Mouse (Mus musculus) hindbrain, embryonic 10.5 days (tissue): ENCODE results near the gene Ahnak2. TPM values are rescaled to one million over a fixed set of nuclear protein-coding genes. Genes with fewer than 3 reads are reported as not detected.
"Not testable (repeated sequence)": the region's sequence is repeated elsewhere in the genome, so short reads cannot be mapped to it uniquely, and the experiment has no call there.

Experiments used
- DNase-seq: peaks from one replicate; pipeline ENCODE4 v3.0.0-alpha.2; 2017; ENCODE audit warnings: low spot score
- H3K27ac ChIP-seq: fragments of 300-500 bp; sonication (generic); 2 replicates; pipeline ENCODE4 v1.5.1; 2016; ENCODE audit warnings: mild to moderate bottlenecking, moderate library complexity
- H3K27me3 ChIP-seq: fragments of 300-500 bp; sonication (generic); 2 replicates; pipeline ENCODE4 v1.6.1; 2016; ENCODE audit warnings: mild to moderate bottlenecking; ENCODE audit not compliant: poor library complexity, insufficient read depth, severe bottlenecking
- H3K36me3 ChIP-seq: fragments of 300-500 bp; sonication (generic); 2 replicates; pipeline ENCODE4 v1.6.1; 2016; ENCODE audit warnings: mild to moderate bottlenecking, moderate library complexity
- H3K4me1 ChIP-seq: fragments of 300-500 bp; sonication (generic); replicated peaks from 2 replicates; pipeline ENCODE4 v1.6.1; 2016; ENCODE audit warnings: mild to moderate bottlenecking
- H3K4me3 ChIP-seq: fragments of 300-500 bp; sonication (generic); 2 replicates; pipeline ENCODE4 v1.5.1; 2016; ENCODE audit warnings: mild to moderate bottlenecking, moderate library complexity
- H3K9me3 ChIP-seq: fragments of 300-500 bp; sonication (generic); 2 replicates; pipeline ENCODE4 v1.6.1; 2016; ENCODE audit warnings: mild to moderate bottlenecking, moderate library complexity
- WGBS: fragments of 180-500 bp; shearing (Covaris S2); methylation state at CpG from one replicate; pipeline ENCODE4 v1.1.7; 2016; 5-methylcytosine and 5-hydroxymethylcytosine counted together
- polyA plus RNA-seq: library from polyadenylated mRNA; unstranded; fragments of >200 nt; fragmentation: Nextera tagmentation; extraction: Ambion mirVana; gene quantifications from 2 replicates; pipeline ENCODE4 v1.2.1, GENCODE M21; 2016

The Ahnak2 gene
- polyA plus RNA-seq, 1 experiment from 2014 or later = 0.37 TPM

DNA sequence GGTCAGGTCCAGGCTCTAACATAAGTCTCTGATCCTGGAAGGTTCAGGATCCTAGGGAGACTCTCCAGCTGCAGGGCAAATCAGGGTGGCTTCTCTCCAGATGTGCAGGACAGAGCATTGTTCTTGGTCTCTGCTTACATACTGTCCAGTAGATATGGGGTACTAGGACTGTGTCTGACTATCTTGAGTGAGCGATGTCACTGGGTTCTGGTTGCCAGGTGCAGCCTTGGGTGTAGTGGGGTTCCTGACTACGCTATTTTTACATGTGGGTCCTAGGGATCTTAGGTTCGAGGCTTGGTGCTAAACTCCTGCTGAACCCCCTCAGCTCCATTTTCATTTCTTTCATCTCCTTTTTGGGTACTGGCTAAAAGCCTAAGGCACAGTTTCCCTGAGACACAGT, 28.1 kb upstream of the Ahnak2 start:
- WGBS = 82% methylated on average over 3 of the region's 3 CpGs
- Histone ChIP-seq H3K4me3 (peak overlapping the region; percentile 97), H3K36me3 (peaks cover 45% of the 10 kb centered on the region), H3K9me3 (no peaks in the 10 kb centered on the region), H3K27ac (peak overlapping the region; percentile 98), H3K4me1 (peaks cover 39% of the 10 kb centered on the region), H3K27me3 (no peaks in the 10 kb centered on the region)
- DNase-seq = no peak

- Histone ChIP-seq H3K9me3 (no peaks in the 10 kb centered on the region), H3K4me3 (peak overlapping the region; percentile 97), H3K4me1 (peaks cover 41% of the 10 kb centered on the region), H3K36me3 (peaks cover 49% of the 10 kb centered on the region), H3K27ac (peak overlapping the region; percentile 98), H3K27me3 (no peaks in the 10 kb centered on the region)
- DNase-seq = no peak
- 49% methylated on average over 2 of the region's 2 CpGs for WGBS
These were observed 27.7 kb upstream of the Ahnak2 start for GRCm38 (mm10) chr12:112830141-112830540.

DNA sequence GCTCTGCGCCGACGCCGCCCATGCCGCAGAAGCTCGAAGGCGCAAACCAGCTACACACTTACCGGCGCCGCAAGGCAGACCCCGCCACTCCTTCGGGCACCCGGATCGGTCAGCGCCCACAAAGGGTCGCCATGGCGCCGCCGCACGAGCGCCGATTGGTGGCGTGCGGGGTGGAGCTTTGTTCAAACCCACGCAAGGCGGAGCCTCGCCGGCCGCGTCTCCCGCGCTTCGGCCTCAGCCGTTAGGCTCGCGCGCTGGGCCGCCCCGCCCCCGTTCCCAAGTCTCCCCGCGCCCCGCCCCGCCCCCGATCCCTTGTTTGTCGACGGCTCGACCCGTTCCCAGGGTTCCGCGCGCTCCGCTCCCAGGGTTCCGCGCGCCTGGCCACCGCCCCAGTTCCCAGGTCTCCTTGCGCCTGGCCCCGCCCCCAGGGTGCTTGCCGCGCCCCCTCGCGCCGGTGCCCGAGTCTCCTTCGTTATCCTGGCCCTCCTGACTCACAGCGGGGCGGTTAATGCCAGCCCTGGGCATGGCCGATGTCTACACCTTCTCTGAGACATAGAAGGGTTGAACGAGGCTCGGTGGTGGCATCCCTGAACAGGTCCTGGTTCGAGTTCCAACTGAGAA, 26.9 kb upstream of the Ahnak2 start, which contains the start of gene Cdca4:
Gene Cdca4 (minus strand): TSS at position 180 of the 621 bp plus-strand sequence.
- Histone ChIP-seq H3K27me3 (no peaks in the 10 kb centered on the region), H3K9me3 (no peaks in the 10 kb centered on the region), H3K27ac (peak within 1 kb of the TSS; percentile 98), H3K4me3 (peak within 1 kb of the TSS; percentile 97), H3K4me1 (peaks cover 44% of the 10 kb centered on the region), H3K36me3 (peaks cover 57% of the 10 kb centered on the region)
- WGBS = under 1% methylated on average over 72 of the region's 72 CpGs
- peak; percentile 99 for DNase-seq

- DNase-seq = no peak
- Histone ChIP-seq H3K27me3 (no peaks in the 10 kb centered on the region), H3K27ac (peak overlapping the region; percentile 98), H3K9me3 (no peaks in the 10 kb centered on the region), H3K4me1 (peaks cover 48% of the 10 kb centered on the region), H3K4me3 (peak overlapping the region; percentile 97), H3K36me3 (peaks cover 63% of the 10 kb centered on the region)
- under 1% methylated on average over 51 of the region's 51 CpGs for WGBS
These were observed 26.2 kb upstream of the Ahnak2 start for GRCm38 (mm10) chr12:112828501-112829243.

DNA sequence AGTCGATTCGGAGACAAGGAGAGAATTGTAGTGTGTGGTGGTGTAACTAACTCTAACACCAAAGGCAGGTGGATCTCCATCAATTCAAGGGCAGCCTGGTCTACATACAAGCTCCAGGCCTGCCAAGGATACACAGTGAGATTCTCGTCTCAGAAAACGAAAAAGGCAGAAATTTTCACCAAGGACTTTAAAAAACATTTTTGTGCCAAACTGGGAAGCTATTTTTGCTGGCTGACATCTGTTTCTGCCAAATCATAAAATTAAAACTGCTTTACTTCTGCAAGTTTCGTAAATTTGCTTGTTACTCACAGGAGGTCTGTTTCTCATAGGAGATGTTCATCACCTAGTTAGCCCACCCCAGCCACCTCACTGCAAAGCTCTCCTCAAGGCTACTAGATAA, 23.4 kb upstream of the Ahnak2 start:
- H3K27me3 ChIP-seq = no peaks in the 10 kb centered on the region
- 90% methylated on average over 5 of the region's 5 CpGs for WGBS
- peaks cover 56% of the 10 kb centered on the region for H3K4me1 ChIP-seq
- H3K36me3 ChIP-seq = peaks cover 69% of the 10 kb centered on the region
- H3K27ac ChIP-seq = no peak overlapping the region
- H3K4me3 ChIP-seq = peak overlapping the region; percentile 97; the same call in 1 of the 2 replicates
- no peaks in the 10 kb centered on the region for H3K9me3 ChIP-seq
- DNase-seq = no peak

DNA sequence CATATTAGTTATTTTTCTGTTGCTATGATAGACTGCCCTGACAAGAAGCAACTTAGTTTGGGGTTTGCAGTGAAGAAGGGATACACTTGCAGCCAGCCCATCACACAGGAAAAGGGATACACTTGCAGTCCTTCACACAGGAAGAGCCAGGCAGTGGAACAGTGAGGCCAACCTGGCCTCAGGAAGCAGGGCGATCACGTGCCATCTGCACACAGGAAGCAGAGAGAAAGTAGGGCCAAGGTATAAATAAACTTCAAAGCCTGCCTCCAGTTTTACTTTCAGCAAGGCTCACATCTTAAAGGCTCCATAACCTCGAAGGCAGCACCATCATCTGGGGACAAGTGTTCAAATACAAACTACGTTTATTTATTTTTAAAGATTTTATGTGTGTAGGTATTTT, 20.8 kb upstream of the Ahnak2 start:
- Histone ChIP-seq H3K36me3 (peaks cover 96% of the 10 kb centered on the region), H3K27ac (no peak overlapping the region), H3K27me3 (no peaks in the 10 kb centered on the region), H3K4me1 (peaks cover 47% of the 10 kb centered on the region), H3K4me3 (no peak overlapping the region), H3K9me3 (no peaks in the 10 kb centered on the region)
- 87% methylated on average over 4 of the region's 4 CpGs for WGBS
- DNase-seq = no peak

DNA sequence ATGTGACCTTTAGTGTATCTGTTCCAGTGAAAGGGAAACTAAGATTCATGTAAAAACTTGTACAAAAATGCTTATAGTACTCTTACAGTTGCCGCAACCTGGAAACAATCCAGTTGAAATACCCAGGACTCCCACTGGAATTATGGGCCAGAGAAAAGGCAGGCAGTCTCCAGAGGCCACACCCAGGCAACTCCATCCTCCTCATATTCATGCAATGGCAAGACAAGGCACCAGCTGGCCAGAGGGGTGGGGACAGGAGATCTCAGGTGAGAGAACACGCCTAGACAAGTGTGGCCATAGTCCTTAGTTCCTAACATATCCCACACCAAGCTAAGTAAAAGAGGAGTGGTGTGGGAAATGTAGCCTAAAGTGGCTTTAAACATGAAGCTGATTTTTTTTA, 20.2 kb upstream of the Ahnak2 start:
- no peak overlapping the region for H3K4me3 ChIP-seq
- H3K4me1 ChIP-seq = peaks cover 42% of the 10 kb centered on the region
- 86% methylated on average over 2 of the region's 2 CpGs for WGBS
- no peak for DNase-seq
- peaks cover 99% of the 10 kb centered on the region for H3K36me3 ChIP-seq
- no peak overlapping the region for H3K27ac ChIP-seq
- no peaks in the 10 kb centered on the region for H3K9me3 ChIP-seq
- H3K27me3 ChIP-seq = no peaks in the 10 kb centered on the region

- DNase-seq = no peak
- Histone ChIP-seq H3K4me3 (no peak overlapping the region), H3K27me3 (no peaks in the 10 kb centered on the region), H3K36me3 (peaks cover 99% of the 10 kb centered on the region), H3K4me1 (peaks cover 35% of the 10 kb centered on the region), H3K27ac (no peak overlapping the region), H3K9me3 (no peaks in the 10 kb centered on the region)
- WGBS = 90% methylated on average over 4 of the region's 4 CpGs
These were observed 19.5 kb upstream of the Ahnak2 start for GRCm38 (mm10) chr12:112821974-112822373.

GRCm38 (mm10) chr12:112821216-112821615, 18.8 kb upstream of the Ahnak2 start:
- H3K27me3 ChIP-seq = no peaks in the 10 kb centered on the region
- DNase-seq = no peak
- no peak overlapping the region for H3K4me3 ChIP-seq
- H3K9me3 ChIP-seq = no peaks in the 10 kb centered on the region
- H3K36me3 ChIP-seq = peaks cover 99% of the 10 kb centered on the region
- H3K27ac ChIP-seq = no peak overlapping the region
- H3K4me1 ChIP-seq = peaks cover 27% of the 10 kb centered on the region
- WGBS = 84% methylated on average over 1 of the region's 1 CpGs

DNA sequence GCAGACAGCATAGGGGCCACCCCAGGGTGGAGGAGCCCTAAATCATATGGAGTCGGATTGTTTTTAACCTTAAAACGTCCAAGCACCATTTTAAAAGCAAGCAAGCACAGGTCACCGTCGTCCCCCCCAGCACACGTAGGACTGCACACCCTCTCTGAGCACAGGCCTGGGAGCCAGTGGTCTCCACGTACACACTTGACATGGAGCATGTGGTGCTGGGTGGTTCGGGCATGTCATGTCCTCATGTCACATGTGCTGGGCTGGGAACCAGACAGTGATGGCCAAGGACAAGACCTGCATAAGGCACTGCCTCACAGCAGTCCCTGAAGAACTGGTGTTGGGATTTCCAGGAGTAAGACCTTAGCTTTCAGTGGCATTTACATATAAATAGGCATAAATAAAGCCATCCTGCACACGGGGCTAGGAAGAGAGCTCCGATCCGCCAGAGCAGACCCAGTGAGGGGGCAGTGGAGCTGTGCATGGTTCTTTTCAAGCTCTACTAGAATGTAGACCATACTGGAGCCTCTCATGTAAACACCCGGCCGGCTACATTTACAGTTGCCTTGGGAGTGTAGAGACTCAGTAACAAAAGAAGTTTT, 18.0 kb upstream of the Ahnak2 start:
- Histone ChIP-seq H3K9me3 (no peaks in the 10 kb centered on the region), H3K4me1 (peaks cover 20% of the 10 kb centered on the region), H3K4me3 (no peak overlapping the region), H3K36me3 (peaks cover 99% of the 10 kb centered on the region), H3K27ac (no peak overlapping the region), H3K27me3 (no peaks in the 10 kb centered on the region)
- 85% methylated on average over 12 of the region's 12 CpGs for WGBS
- DNase-seq = no peak

DNA sequence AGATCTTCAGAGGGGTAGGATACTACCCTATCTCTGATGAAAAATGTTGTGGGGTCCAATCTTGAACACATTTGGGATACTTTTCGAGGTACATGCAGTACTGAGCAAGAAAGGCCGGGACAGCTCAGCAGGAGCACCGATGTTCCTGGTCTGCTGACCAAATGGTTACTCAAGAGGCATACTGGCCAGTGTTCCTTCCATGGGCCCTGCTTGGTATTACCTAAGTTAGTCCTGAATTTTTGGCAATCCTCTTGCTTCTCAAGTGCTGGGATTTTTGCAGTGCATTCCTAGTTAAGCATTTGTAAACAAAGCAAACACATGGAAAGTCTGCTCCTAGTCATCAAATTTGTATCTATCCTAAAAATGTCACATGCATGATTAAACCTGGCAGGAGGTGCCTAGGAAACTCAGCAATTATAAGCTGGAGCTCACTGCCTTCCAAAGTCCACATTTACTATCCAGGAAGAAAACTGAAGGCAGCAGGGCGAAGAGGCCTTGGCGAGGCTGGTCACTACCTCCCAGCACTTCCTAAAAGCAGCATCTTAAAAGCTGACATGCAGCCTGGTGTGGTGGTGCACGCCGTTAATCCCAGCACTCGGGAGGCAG, 16.7 kb upstream of the Ahnak2 start:
- DNase-seq = no peak
- H3K36me3 ChIP-seq = peaks cover 99% of the 10 kb centered on the region
- no peak overlapping the region for H3K27ac ChIP-seq
- H3K9me3 ChIP-seq = no peaks in the 10 kb centered on the region
- no peak overlapping the region for H3K4me3 ChIP-seq
- WGBS = 94% methylated on average over 8 of the region's 8 CpGs
- H3K4me1 ChIP-seq = peaks cover 16% of the 10 kb centered on the region
- no peaks in the 10 kb centered on the region for H3K27me3 ChIP-seq

- H3K4me1 ChIP-seq, DNase-seq, H3K4me3 ChIP-seq, H3K9me3 ChIP-seq, H3K27me3 ChIP-seq, H3K27ac ChIP-seq: not testable (repeated sequence)
- 82% methylated on average over 7 of the region's 7 CpGs for WGBS
- H3K36me3 ChIP-seq = peaks cover 99% of the 10 kb centered on the region
These were observed 14.4 kb upstream of the Ahnak2 start for GRCm38 (mm10) chr12:112816866-112817265.

DNA sequence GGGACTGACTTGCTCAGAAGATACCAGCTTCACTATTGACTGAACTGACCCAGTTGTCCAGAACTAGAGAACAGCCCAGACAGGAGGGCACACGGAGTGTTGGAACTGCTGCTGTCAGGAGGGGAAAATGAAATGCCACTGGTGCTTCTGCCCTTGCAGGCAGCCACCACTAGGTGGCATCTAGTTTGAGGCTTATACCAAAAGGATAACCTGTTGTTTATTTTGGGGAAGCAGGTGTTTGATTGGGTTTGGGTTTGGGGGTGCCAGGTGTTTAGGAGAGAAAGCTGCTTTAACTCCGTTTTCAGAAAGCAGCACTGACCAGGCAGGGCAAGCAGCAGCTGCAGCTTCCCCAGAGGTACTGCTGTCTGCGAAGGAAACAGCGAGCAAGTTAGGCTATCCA, 13.8 kb upstream of the Ahnak2 start:
- DNase-seq = peak; percentile 57
- Histone ChIP-seq H3K4me1 (peaks cover 4% of the 10 kb centered on the region; the same call in 1 of the 2 replicates), H3K36me3 (peaks cover 99% of the 10 kb centered on the region), H3K9me3 (no peaks in the 10 kb centered on the region), H3K27me3 (no peaks in the 10 kb centered on the region), H3K27ac (no peak overlapping the region), H3K4me3 (no peak overlapping the region)
- WGBS = 57% methylated on average over 4 of the region's 4 CpGs
